Mouse (Mus musculus) heart, postnatal 36 days (tissue): ENCODE measurements around the gene Apol7c. TPM values are rescaled to one million over a fixed set of nuclear protein-coding genes. Genes with fewer than 3 reads are reported as not detected.
"Not testable (repeated sequence)": the region's sequence is repeated elsewhere in the genome, so short reads cannot be mapped to it uniquely, and the experiment has no call there.

Source experiments
- DNase-seq, 2 experiments: peaks; one replicate each; pipeline ENCODE4 v3.0.0; 2021 to 2022
- intact Hi-C: fragments of 180-260 bp; cut with DNase I; formaldehyde crosslinking; loops from one replicate; pipeline ENCODE4 v1.15.1; 2025
- total RNA-seq, 2 experiments: library from RNA; stranded (reverse); gene quantifications; 2 replicates each; pipeline ENCODE4 v1.2.3; 2021

The Apol7c gene
- not detected for total RNA-seq

- intact Hi-C loops = loop anchor here (10.0 kb wide), 1 partner anchor 82 kb away; no protein-coding TSS in a partner anchor
- no peak for DNase-seq
These were observed at the start of gene Apol7c for GRCm38 (mm10) chr15:77533216-77533615. Gene Apol7c (minus strand): TSS chr15:77533316.

GRCm38 (mm10) chr15:77581681-77582080 lies 48.6 kb upstream of the Apol7c start:
- DNase-seq = peak; percentile 53 to 56
- intact Hi-C loops = no loop called here

GRCm38 (mm10) chr15:77579311-77579710 lies 46.2 kb upstream of the Apol7c start:
- intact Hi-C loops = no loop called here
- DNase-seq = no peak

GRCm38 (mm10) chr15:77578801-77579200 lies 45.7 kb upstream of the Apol7c start:
- intact Hi-C loops = no loop called here
- DNase-seq = no peak

- intact Hi-C loops = no loop called here
These were observed 30.1 kb upstream of the Apol7c start for GRCm38 (mm10) chr15:77563219-77563618.

GRCm38 (mm10) chr15:77561792-77562191 lies 28.7 kb upstream of the Apol7c start, which contains the start of gene 1700025B11Rik:
Gene 1700025B11Rik (minus strand): TSS chr15:77561892.
- intact Hi-C loops = loop anchor here (1.0 kb wide), 1 partner anchor 38 kb away; the partner anchor contains the start of gene Gm36245
- DNase-seq = no peak

More at GRCm38 (mm10) chr15:77563219-77563618, 30.1 kb upstream of the Apol7c start:
- DNase-seq = no peak

- intact Hi-C loops = loop anchor here (10.0 kb wide), 1 partner anchor 76 kb away; no protein-coding TSS in a partner anchor
- not testable (repeated sequence) for DNase-seq
These were observed 6.1 kb upstream of the Apol7c start for GRCm38 (mm10) chr15:77539221-77539620.

- intact Hi-C loops = loop anchor here (1.0 kb wide), 1 partner anchor 107 kb away; no protein-coding TSS in a partner anchor
- DNase-seq = peak; percentile 65 to 78
These were observed 9.8 kb downstream of the Apol7c start for GRCm38 (mm10) chr15:77523186-77523843.

- DNase-seq, intact Hi-C loops: not testable (repeated sequence)
These were observed 12.5 kb downstream of the Apol7c start for GRCm38 (mm10) chr15:77520596-77520995.

GRCm38 (mm10) chr15:77507966-77508365 lies 25.1 kb downstream of the Apol7c start, which contains the start of gene Apol11a:
Gene Apol11a (plus strand): TSS chr15:77508271.
- intact Hi-C loops, DNase-seq: not testable (repeated sequence)

- DNase-seq, intact Hi-C loops: not testable (repeated sequence)
These were observed 38.4 kb downstream of the Apol7c start for GRCm38 (mm10) chr15:77494694-77495093.

- intact Hi-C loops = not testable (repeated sequence)
These were observed 39.9 kb downstream of the Apol7c start for GRCm38 (mm10) chr15:77493181-77493580.

GRCm38 (mm10) chr15:77482140-77482794 lies 50.8 kb downstream of the Apol7c start:
- intact Hi-C loops = no loop called here
- DNase-seq = no peak

More at GRCm38 (mm10) chr15:77493181-77493580, 39.9 kb downstream of the Apol7c start:
- not testable (repeated sequence) for DNase-seq

GRCm38 (mm10) chr15:77476693-77477092 lies 56.4 kb downstream of the Apol7c start, which contains the start of gene Apol10a:
Gene Apol10a (plus strand): TSS chr15:77477047.
- intact Hi-C loops = not testable (repeated sequence)

More at GRCm38 (mm10) chr15:77476693-77477092, 56.4 kb downstream of the Apol7c start, which contains the start of gene Apol10a:
- not testable (repeated sequence) for DNase-seq

Other genes starting within 250 kb of the Apol7c start
- 100 to 1,000 TPM in 1 of 2 experiments, 10 to 100 TPM in 1; 91.7 to 107 TPM for gene Rbfox2, start 226.3 kb downstream of the Apol7c start, total RNA-seq
- gene Apol7a, start 134.2 kb downstream of the Apol7c start, total RNA-seq = under 1 TPM; 0.11 to 0.17 TPM
- gene Apol9a, start 122.2 kb downstream of the Apol7c start, total RNA-seq = under 1 TPM in 1 of 2 experiments, not detected in 1; 0.27 TPM
- under 1 TPM in 1 of 2 experiments, not detected in 1; 0.49 TPM for gene Apol7b, start 85.8 kb downstream of the Apol7c start, total RNA-seq
- gene Apol10a, start 56.3 kb downstream of the Apol7c start, total RNA-seq = not detected
- gene Apol11a, start 25.0 kb downstream of the Apol7c start, total RNA-seq = not detected
- not detected for gene 1700025B11Rik, start 28.6 kb upstream of the Apol7c start, total RNA-seq
- 1 to 10 TPM; 1.6 to 1.7 TPM for gene Apol10b, start 62.8 kb upstream of the Apol7c start, total RNA-seq
- gene Gm36245, start 65.9 kb upstream of the Apol7c start, total RNA-seq = not detected
- 1 to 10 TPM; 1.8 to 2.6 TPM for gene Apol11b, start 110.0 kb upstream of the Apol7c start, total RNA-seq
- gene Apol7e, start 165.5 kb upstream of the Apol7c start, total RNA-seq = not detected
- under 1 TPM; 0.46 to 0.61 TPM for gene Apol9b, start 195.7 kb upstream of the Apol7c start, total RNA-seq
- not detected for gene Apol8, start 223.7 kb upstream of the Apol7c start, total RNA-seq